Mouse (Mus musculus): Measurements from ENCODE around the gene Tmem132a. TPM values are rescaled to one million over a fixed set of nuclear protein-coding genes. Genes with fewer than 3 reads are reported as not detected.

The Tmem132a gene
- 56.2 and 61.3 TPM in 2 replicates for polyA plus RNA-seq (2014; fragmentation: Nextera tagmentation; extraction: Ambion mirVana)

GRCm38 (mm10) chr19:10869886-10870527 lies at the start of gene Tmem132a:
Gene Tmem132a (minus strand): TSS chr19:10869940.
- H3K4me3 ChIP-seq (ENCODE audit: low read depth, low read length), result peak within 1 kb of the TSS; percentile 75
- peaks cover 10% of the 10 kb centered on the region; the same call in 1 of the 2 replicates for H3K36me3 ChIP-seq (ENCODE audit: control insufficient read depth, insufficient read depth, low read length)
- H3K27ac ChIP-seq (ENCODE audit: low read depth, low read length), result peak within 1 kb of the TSS; percentile 91
- peak; percentile 58 for ATAC-seq (ENCODE audit: low FRiP score)
- no peaks in the 10 kb centered on the region for H3K9me3 ChIP-seq (ENCODE audit: control insufficient read depth, low read length)
- 5% methylated on average over 8 of the region's 8 CpGs for WGBS
- H3K4me1 ChIP-seq (replicated peaks; ENCODE audit: control insufficient read depth, insufficient read depth, low read length), result 0 out of 2 replicates have a peak, but pooled peaks cover 4% of the 10 kb centered on the region
- H3K9ac ChIP-seq (ENCODE audit: low read depth, low read length), result peak within 1 kb of the TSS; percentile 86
- no peak for DNase-seq (ENCODE audit: low spot score)
- no peaks in the 10 kb centered on the region for H3K27me3 ChIP-seq (ENCODE audit: control insufficient read depth, insufficient read depth, low read length)
- H3K4me2 ChIP-seq (replicated peaks; ENCODE audit: low read depth, low read length), result peak within 1 kb of the TSS; percentile 87

- H3K36me3 ChIP-seq (ENCODE audit: control insufficient read depth, insufficient read depth, low read length), result no peaks in the 10 kb centered on the region
- no peak overlapping the region for H3K4me3 ChIP-seq (ENCODE audit: low read depth, low read length)
- 86% methylated on average over 10 of the region's 10 CpGs for WGBS
- H3K4me1 ChIP-seq (replicated peaks; ENCODE audit: control insufficient read depth, insufficient read depth, low read length), result no peaks in the 10 kb centered on the region
- ATAC-seq (ENCODE audit: low FRiP score) (no peak), DNase-seq (ENCODE audit: low spot score) (no peak)
- H3K27ac ChIP-seq (ENCODE audit: low read depth, low read length), result no peak overlapping the region
- H3K9ac ChIP-seq (ENCODE audit: low read depth, low read length), result no peak overlapping the region
- H3K27me3 ChIP-seq (ENCODE audit: control insufficient read depth, insufficient read depth, low read length), result no peaks in the 10 kb centered on the region
- H3K4me2 ChIP-seq (replicated peaks; ENCODE audit: low read depth, low read length), result no peak overlapping the region
- H3K9me3 ChIP-seq (ENCODE audit: control insufficient read depth, low read length), result no peaks in the 10 kb centered on the region
These were observed 48.7 kb upstream of the Tmem132a start for GRCm38 (mm10) chr19:10918321-10918991.

GRCm38 (mm10) chr19:10916506-10916905 lies 46.8 kb upstream of the Tmem132a start:
- no peak overlapping the region for H3K4me3 ChIP-seq (ENCODE audit: low read depth, low read length)
- no peak overlapping the region for H3K27ac ChIP-seq (ENCODE audit: low read depth, low read length)
- ATAC-seq (ENCODE audit: low FRiP score) (no peak), DNase-seq (ENCODE audit: low spot score) (no peak)
- no peaks in the 10 kb centered on the region for H3K4me1 ChIP-seq (replicated peaks; ENCODE audit: control insufficient read depth, insufficient read depth, low read length)
- H3K36me3 ChIP-seq (ENCODE audit: control insufficient read depth, insufficient read depth, low read length), result no peaks in the 10 kb centered on the region
- no peak overlapping the region for H3K4me2 ChIP-seq (replicated peaks; ENCODE audit: low read depth, low read length)
- WGBS, result 62% methylated on average over 5 of the region's 5 CpGs
- no peak overlapping the region for H3K9ac ChIP-seq (ENCODE audit: low read depth, low read length)
- H3K9me3 ChIP-seq (ENCODE audit: control insufficient read depth, low read length), result no peaks in the 10 kb centered on the region
- H3K27me3 ChIP-seq (ENCODE audit: control insufficient read depth, insufficient read depth, low read length), result no peaks in the 10 kb centered on the region

- ATAC-seq (ENCODE audit: low FRiP score), result no peak
- Histone ChIP-seq H3K4me2 (replicated peaks; ENCODE audit: low read depth, low read length) (no peak overlapping the region), H3K27me3 (ENCODE audit: control insufficient read depth, insufficient read depth, low read length) (no peaks in the 10 kb centered on the region), H3K27ac (ENCODE audit: low read depth, low read length) (no peak overlapping the region), H3K4me3 (ENCODE audit: low read depth, low read length) (no peak overlapping the region), H3K4me1 (replicated peaks; ENCODE audit: control insufficient read depth, insufficient read depth, low read length) (no peaks in the 10 kb centered on the region), H3K36me3 (ENCODE audit: control insufficient read depth, insufficient read depth, low read length) (no peaks in the 10 kb centered on the region), H3K9ac (ENCODE audit: low read depth, low read length) (no peak overlapping the region), H3K9me3 (ENCODE audit: control insufficient read depth, low read length) (no peaks in the 10 kb centered on the region)
- WGBS, result 83% methylated on average over 2 of the region's 2 CpGs
- no peak for DNase-seq (ENCODE audit: low spot score)
These were observed 45.1 kb upstream of the Tmem132a start for GRCm38 (mm10) chr19:10914870-10915269.

GRCm38 (mm10) chr19:10914291-10914690 lies 44.6 kb upstream of the Tmem132a start:
- Histone ChIP-seq H3K36me3 (ENCODE audit: control insufficient read depth, insufficient read depth, low read length) (no peaks in the 10 kb centered on the region), H3K27ac (ENCODE audit: low read depth, low read length) (no peak overlapping the region), H3K4me3 (ENCODE audit: low read depth, low read length) (no peak overlapping the region), H3K9ac (ENCODE audit: low read depth, low read length) (no peak overlapping the region), H3K27me3 (ENCODE audit: control insufficient read depth, insufficient read depth, low read length) (no peaks in the 10 kb centered on the region), H3K4me2 (replicated peaks; ENCODE audit: low read depth, low read length) (no peak overlapping the region), H3K4me1 (replicated peaks; ENCODE audit: control insufficient read depth, insufficient read depth, low read length) (no peaks in the 10 kb centered on the region), H3K9me3 (ENCODE audit: control insufficient read depth, low read length) (no peaks in the 10 kb centered on the region)
- DNase-seq (ENCODE audit: low spot score) (no peak), ATAC-seq (ENCODE audit: low FRiP score) (no peak)
- 77% methylated on average over 7 of the region's 7 CpGs for WGBS

GRCm38 (mm10) chr19:10909087-10909721 lies 39.5 kb upstream of the Tmem132a start:
- H3K4me2 ChIP-seq (replicated peaks; ENCODE audit: low read depth, low read length), result no peak overlapping the region
- no peak for ATAC-seq (ENCODE audit: low FRiP score)
- H3K9me3 ChIP-seq (ENCODE audit: control insufficient read depth, low read length), result no peaks in the 10 kb centered on the region
- no peak overlapping the region for H3K27ac ChIP-seq (ENCODE audit: low read depth, low read length)
- no peak overlapping the region for H3K4me3 ChIP-seq (ENCODE audit: low read depth, low read length)
- 84% methylated on average over 6 of the region's 6 CpGs for WGBS
- no peak overlapping the region for H3K9ac ChIP-seq (ENCODE audit: low read depth, low read length)
- no peaks in the 10 kb centered on the region for H3K4me1 ChIP-seq (replicated peaks; ENCODE audit: control insufficient read depth, insufficient read depth, low read length)
- no peaks in the 10 kb centered on the region for H3K27me3 ChIP-seq (ENCODE audit: control insufficient read depth, insufficient read depth, low read length)
- 0 out of 2 replicates have a peak, but pooled peaks cover 2% of the 10 kb centered on the region for H3K36me3 ChIP-seq (ENCODE audit: control insufficient read depth, insufficient read depth, low read length)
- DNase-seq (ENCODE audit: low spot score), result no peak

GRCm38 (mm10) chr19:10907891-10908290 lies 38.2 kb upstream of the Tmem132a start:
- Histone ChIP-seq H3K4me2 (replicated peaks; ENCODE audit: low read depth, low read length) (no peak overlapping the region), H3K4me1 (replicated peaks; ENCODE audit: control insufficient read depth, insufficient read depth, low read length) (no peaks in the 10 kb centered on the region), H3K9me3 (ENCODE audit: control insufficient read depth, low read length) (no peaks in the 10 kb centered on the region), H3K36me3 (ENCODE audit: control insufficient read depth, insufficient read depth, low read length) (peaks cover 7% of the 10 kb centered on the region; the same call in 1 of the 2 replicates), H3K4me3 (ENCODE audit: low read depth, low read length) (no peak overlapping the region), H3K27me3 (ENCODE audit: control insufficient read depth, insufficient read depth, low read length) (no peaks in the 10 kb centered on the region), H3K9ac (ENCODE audit: low read depth, low read length) (no peak overlapping the region), H3K27ac (ENCODE audit: low read depth, low read length) (no peak overlapping the region)
- DNase-seq (ENCODE audit: low spot score) (peak; percentile 62), ATAC-seq (ENCODE audit: low FRiP score) (no peak)
- 64% methylated on average over 3 of the region's 3 CpGs for WGBS

GRCm38 (mm10) chr19:10905728-10906000 lies 35.9 kb upstream of the Tmem132a start:
- H3K27ac ChIP-seq (ENCODE audit: low read depth, low read length), result 0 out of 2 replicates have a peak overlapping the region, but pooled peaks have one; percentile 10
- peaks cover 11% of the 10 kb centered on the region for H3K36me3 ChIP-seq (ENCODE audit: control insufficient read depth, insufficient read depth, low read length)
- DNase-seq (ENCODE audit: low spot score) (no peak), ATAC-seq (ENCODE audit: low FRiP score) (no peak)
- H3K9me3 ChIP-seq (ENCODE audit: control insufficient read depth, low read length), result no peaks in the 10 kb centered on the region
- H3K4me2 ChIP-seq (replicated peaks; ENCODE audit: low read depth, low read length), result no peak overlapping the region
- no peak overlapping the region for H3K4me3 ChIP-seq (ENCODE audit: low read depth, low read length)
- WGBS, result 93% methylated on average over 5 of the region's 5 CpGs
- no peaks in the 10 kb centered on the region for H3K4me1 ChIP-seq (replicated peaks; ENCODE audit: control insufficient read depth, insufficient read depth, low read length)
- H3K27me3 ChIP-seq (ENCODE audit: control insufficient read depth, insufficient read depth, low read length), result no peaks in the 10 kb centered on the region
- no peak overlapping the region for H3K9ac ChIP-seq (ENCODE audit: low read depth, low read length)

All from hindbrain, embryonic 11.5 days (tissue).